Mouse (Mus musculus) heart, postnatal 0 days (tissue): ENCODE measurements around the gene Krtap1-3.

ENCODE experiments used
- CTCF ChIP-seq: IDR thresholded peaks from 2 replicates; pipeline ENCODE4 v1.5.1; 2016; ENCODE audit warnings: antibody characterized with exemption, control low read depth, low read depth
- EP300 ChIP-seq: IDR thresholded peaks from 2 replicates; pipeline ENCODE4 v1.6.1; 2016; ENCODE audit warnings: antibody characterized with exemption, low read depth

- TF ChIP-seq CTCF = no peak
- no peak for TF ChIP-seq EP300
These were observed 33.0 kb downstream of the Krtap1-3 start for GRCm38 (mm10) chr11:99557976-99558745.
